Mouse (Mus musculus): ENCODE results near the gene Fmod. TPM values are rescaled to one million over a fixed set of nuclear protein-coding genes. Genes with fewer than 3 reads are reported as not detected.

Gene Fmod
- polyA plus RNA-seq, 1 experiment = 16.2 TPM

DNA sequence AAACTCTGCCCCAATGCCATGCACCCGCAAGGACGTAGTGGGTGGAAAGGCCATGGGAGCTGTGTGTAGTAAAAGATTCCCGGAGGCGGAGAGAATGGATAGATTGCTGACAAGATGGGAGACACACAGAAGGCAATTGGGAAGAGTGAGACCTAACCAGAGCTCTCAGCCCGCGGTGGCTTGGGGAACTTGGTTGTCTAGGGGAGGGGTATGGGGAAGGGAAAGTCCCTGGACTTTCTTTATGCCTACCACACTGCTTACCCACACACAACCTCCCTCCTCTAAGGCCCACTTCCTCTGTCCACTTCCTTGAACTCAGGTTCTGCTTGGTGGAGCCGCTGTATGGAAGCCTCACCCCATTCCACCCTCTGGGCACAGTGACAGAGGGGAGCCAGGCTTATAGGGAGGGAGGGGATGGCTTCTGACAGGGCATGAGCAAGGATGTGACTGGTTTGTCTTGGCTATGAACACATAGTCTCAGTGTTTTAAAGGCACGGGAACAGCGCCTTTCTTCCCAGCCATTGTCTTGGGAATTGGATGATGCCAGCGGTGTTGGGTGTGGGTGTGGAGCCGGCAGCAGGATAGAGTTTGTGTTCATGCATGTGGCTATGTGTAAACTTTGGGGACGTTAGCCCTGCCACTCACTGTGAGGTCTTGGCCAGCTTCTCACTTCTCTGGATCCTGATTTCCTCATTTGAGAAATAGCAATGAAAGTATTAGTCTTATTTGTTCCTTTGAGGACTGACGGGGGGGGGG is 56.9 kb downstream of the Fmod start:
- DNase-seq (ENCODE audit: extremely low spot score in 1 of 2, low spot score in 1 of 2) = no peak

DNA sequence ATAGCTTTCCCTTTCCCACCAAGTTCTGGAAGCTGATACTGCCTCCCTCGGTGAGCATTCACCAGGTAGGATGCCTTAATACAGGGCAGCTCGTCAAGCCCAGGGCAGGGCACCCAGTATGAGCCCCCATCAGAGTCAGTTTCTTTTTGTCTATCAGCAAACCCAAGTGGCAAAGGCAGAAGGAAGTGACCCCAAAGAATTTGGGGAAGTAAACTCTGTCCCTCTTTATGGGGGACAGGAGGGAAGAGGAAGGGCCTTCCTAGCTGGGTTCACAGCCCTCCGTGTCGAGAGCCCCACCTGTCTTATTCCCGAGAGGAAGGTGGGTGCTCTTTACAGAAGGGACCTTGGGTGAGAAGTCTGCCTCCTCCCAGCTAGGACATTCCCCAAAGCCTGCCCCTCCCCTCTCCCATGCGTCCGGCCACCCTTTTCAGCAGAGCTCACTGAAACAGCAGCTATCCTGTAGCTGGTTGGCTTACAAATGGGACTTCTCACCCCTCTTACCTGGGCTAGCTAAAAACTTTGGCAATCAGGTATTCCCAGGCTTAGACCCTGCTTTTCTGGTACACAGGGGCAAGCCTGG is 58.1 kb downstream of the Fmod start:
- DNase-seq (ENCODE audit: extremely low spot score in 1 of 2, low spot score in 1 of 2) = no peak

DNA sequence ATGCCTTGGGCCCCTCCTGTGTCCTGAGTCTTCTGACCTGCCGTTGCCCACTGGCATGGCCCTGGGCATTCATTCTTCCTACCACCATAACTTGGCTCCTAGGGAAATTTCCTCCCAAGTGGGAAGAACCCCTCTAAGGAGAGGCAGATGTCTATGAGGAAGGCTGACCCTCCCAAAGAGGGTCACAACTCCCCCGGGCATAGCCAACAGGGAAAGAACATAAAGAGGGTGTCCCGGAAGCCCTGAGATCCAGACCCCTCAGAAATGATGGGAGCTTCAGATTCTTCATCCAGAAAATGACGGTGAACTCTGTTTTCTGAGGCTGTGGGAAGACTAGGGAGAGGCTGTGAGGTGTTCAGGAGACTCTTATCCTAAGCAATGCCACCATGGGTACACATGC is 58.7 kb downstream of the Fmod start:
- no peak for DNase-seq (ENCODE audit: extremely low spot score in 1 of 2, low spot score in 1 of 2)

DNA sequence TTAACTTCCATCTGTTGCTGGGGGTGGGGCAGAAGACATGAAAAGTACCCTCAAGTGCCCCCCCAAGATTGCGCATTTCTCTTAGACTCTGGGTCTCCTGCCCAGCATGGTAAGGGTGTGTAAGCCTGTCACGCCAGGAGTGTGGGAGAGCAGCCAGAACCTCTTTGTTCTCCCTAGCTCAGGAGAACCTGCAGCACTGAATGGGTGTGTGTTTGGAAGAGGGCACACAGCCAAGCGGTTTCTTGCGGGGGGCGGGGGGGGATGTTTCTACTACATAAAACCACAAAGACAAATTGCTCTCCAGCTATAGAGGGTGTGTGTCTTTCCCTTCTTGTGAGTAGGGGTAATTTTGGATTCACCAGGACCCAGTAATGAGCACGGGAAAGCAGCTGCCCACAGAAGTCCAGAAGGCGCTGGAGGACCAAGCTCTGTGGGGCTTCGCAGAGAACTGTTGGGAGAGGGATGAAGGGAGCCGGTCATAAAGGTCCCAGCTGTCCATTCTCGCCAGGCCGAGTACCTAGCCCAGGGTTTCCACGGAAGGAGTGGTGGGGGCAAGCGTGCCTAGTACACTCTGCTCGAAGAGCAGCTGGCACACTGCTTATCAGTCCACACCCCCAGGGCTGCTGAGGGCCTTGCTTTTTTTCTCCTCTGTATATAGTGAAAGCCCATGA is 59.3 kb downstream of the Fmod start:
- no peak for DNase-seq (ENCODE audit: extremely low spot score in 1 of 2, low spot score in 1 of 2)

DNA sequence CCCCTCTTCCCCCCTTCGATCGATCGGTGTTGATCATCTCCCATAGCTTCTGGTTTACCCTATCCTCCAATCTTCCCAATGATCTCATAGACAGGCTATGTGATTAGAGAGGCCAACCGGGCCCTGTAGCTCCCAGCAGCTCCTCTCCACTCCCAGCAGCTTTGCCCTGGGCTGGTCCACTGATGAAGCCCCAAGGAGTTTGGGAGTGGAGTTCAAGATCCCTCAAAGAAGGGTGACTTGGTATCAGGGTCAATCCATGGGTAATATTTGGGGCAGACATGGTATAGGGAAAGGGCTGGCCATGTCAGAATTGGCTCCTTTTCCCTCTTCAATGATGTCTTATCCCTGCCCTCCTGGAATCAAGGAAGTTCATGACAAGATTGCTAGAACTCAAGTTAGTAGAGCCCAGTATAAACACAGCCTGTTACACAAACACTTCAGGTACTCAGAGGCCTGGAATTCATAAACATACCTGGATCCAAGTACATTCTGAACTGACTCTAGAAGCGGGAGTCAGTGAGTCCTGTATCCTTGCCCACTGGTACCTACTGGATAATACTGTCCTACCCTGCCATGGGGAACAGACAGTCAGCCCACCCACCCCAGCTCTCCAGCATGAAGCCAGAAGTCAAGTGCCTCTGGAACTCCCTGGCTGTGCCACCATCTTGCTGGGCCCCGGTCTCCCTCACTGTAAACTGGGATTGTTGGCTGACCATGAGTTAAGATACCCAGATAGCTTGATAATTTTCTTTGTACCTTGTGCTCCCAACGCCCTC is 60.2 kb downstream of the Fmod start:
- DNase-seq (ENCODE audit: extremely low spot score in 1 of 2, low spot score in 1 of 2) = no peak

Other genes with a start within 250 kb of the Fmod start
- 51.7 and 66.9 TPM in 2 replicates for gene Atp2b4, start 236.2 kb upstream of the Fmod start, polyA plus RNA-seq (2012; rRNA removed)
- gene Optc, start 129.3 kb upstream of the Fmod start, polyA plus RNA-seq (2012; rRNA removed) = 0.99 and 1.7 TPM in 2 replicates
- 9.0 and 10.3 TPM in 2 replicates for gene Prelp, start 115.8 kb upstream of the Fmod start, polyA plus RNA-seq (2012; rRNA removed)
- 18.8 and 32.5 TPM in 2 replicates for gene Btg2, start 41.9 kb downstream of the Fmod start, polyA plus RNA-seq (2012; rRNA removed)
- gene Chit1, start 74.0 kb downstream of the Fmod start, polyA plus RNA-seq (2012; rRNA removed) = 0.22 and 0.23 TPM in 2 replicates
- 23.1 and 23.6 TPM in 2 replicates for gene Chil1, start 144.9 kb downstream of the Fmod start, polyA plus RNA-seq (2012; rRNA removed)
- 0.50 and 1.0 TPM in 2 replicates for gene Mybph, start 156.2 kb downstream of the Fmod start, polyA plus RNA-seq (2012; rRNA removed)
- 87.1 and 88.6 TPM in 2 replicates for gene Adora1, start 198.2 kb downstream of the Fmod start, polyA plus RNA-seq (2012; rRNA removed)